Mouse (Mus musculus) myocyte (in vitro differentiated cells): ENCODE measurements at regions not wholly inside any gene's neighbourhood (a gene's known extent, or its start where the extent isn't known, plus 50 kb on each side); places are given as distances from the start of the nearest gene placed in this dataset.

Source experiments
- CEBPB ChIP-seq: IDR thresholded peaks from 2 replicates; pipeline ENCODE4 v1.6.1; 2011; ENCODE audit warnings: mild to moderate bottlenecking, moderate library complexity; ENCODE audit not compliant: poor library complexity, insufficient read depth, severe bottlenecking
- MAX ChIP-seq: IDR thresholded peaks from one replicate; pipeline ENCODE4 v1.6.1; 2011; ENCODE audit warnings: low read depth, mild to moderate bottlenecking, control low read depth
- MYOG ChIP-seq, 3 experiments: IDR thresholded peaks; one replicate each; pipeline ENCODE4 v1.6.1; 2011; ENCODE audit warnings: control low read depth in 2 of 3, low read depth in 2 of 3, mild to moderate bottlenecking in 2 of 3; ENCODE audit not compliant: insufficient read length in 2 of 3, control insufficient read depth in 1 of 3, insufficient read depth in 1 of 3
- POLR2A ChIP-seq: IDR thresholded peaks from one replicate; pipeline ENCODE4 v1.6.1; 2011; ENCODE audit warnings: low read depth, mild to moderate bottlenecking, control low read depth, moderate library complexity; ENCODE audit not compliant: insufficient read length
- REST ChIP-seq: IDR thresholded peaks from one replicate; pipeline ENCODE4 v1.6.1; 2011; ENCODE audit warnings: mild to moderate bottlenecking, control low read depth, moderate library complexity; ENCODE audit not compliant: insufficient read depth, insufficient read length
- TCF12 ChIP-seq: IDR thresholded peaks from one replicate; pipeline ENCODE4 v1.6.1; 2011; ENCODE audit warnings: mild to moderate bottlenecking, control low read depth; ENCODE audit not compliant: poor library complexity, insufficient read depth, severe bottlenecking
- TCF3 ChIP-seq: IDR thresholded peaks from one replicate; pipeline ENCODE4 v1.6.1; 2011; ENCODE audit warnings: low read depth, control low read depth; ENCODE audit not compliant: insufficient read length
- USF1 ChIP-seq: IDR thresholded peaks from one replicate; pipeline ENCODE4 v1.6.1; 2011; ENCODE audit warnings: low read depth, mild to moderate bottlenecking, control low read depth, moderate library complexity

DNA sequence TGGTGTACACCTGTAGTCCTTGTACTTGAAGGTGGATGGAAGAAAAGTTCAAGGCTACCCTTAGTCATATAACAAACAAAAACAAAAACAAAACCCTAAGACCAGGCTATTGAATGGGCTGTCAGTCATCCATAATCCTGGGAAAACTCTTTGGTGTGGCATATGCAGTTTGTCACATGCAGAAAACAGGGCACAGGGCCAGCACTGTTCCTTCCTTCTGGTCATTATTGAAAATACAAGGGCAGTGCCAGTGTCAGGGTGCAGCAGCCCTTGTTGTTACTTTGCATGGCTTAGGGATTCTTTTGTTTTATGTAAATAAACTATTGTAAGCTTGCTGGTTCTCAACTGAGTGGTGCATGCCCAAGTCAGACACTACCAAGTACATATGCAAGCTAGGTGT lies 623.1 kb upstream of the Chrm3 start:
- no peak for TF ChIP-seq POLR2A
- no peak for TF ChIP-seq TCF12
- TF ChIP-seq CEBPB: no peak
- TF ChIP-seq USF1: no peak
- no peak for TF ChIP-seq MYOG (IDR thresholded peaks at IDR 0.05; ENCODE audit: control insufficient read depth in 1 of 3, insufficient read depth in 1 of 3, insufficient read length in 2 of 3, low read depth in 2 of 3)
- TF ChIP-seq MAX: no peak
- no peak for TF ChIP-seq REST
- TF ChIP-seq TCF3: no peak
